Mouse (Mus musculus): ENCODE measurements around the gene Onecut3. TPM values are rescaled to one million over a fixed set of nuclear protein-coding genes. Genes with fewer than 3 reads are reported as not detected.

Onecut3 gene
- polyA plus RNA-seq, 1 experiment from 2014 or later: not detected

- DNase-seq (ENCODE audit: low spot score): no peak
Observed at GRCm38 (mm10) chr10:80552364-80552763, 57.7 kb downstream of the Onecut3 start.

- no peak for DNase-seq (ENCODE audit: low spot score)
Observed at GRCm38 (mm10) chr10:80553575-80553974, 58.9 kb downstream of the Onecut3 start.

- no peak for DNase-seq (ENCODE audit: low spot score)
Observed at GRCm38 (mm10) chr10:80553997-80554396, 59.4 kb downstream of the Onecut3 start.

GRCm38 (mm10) chr10:80557346-80557965 is 62.8 kb downstream of the Onecut3 start:
- peak; percentile 67 for DNase-seq (ENCODE audit: low spot score)

GRCm38 (mm10) chr10:80559431-80559830 is 64.8 kb downstream of the Onecut3 start:
- no peak for DNase-seq (ENCODE audit: low spot score)

GRCm38 (mm10) chr10:80560621-80561020 is 66.0 kb downstream of the Onecut3 start:
- no peak for DNase-seq (ENCODE audit: low spot score)

- DNase-seq (ENCODE audit: low spot score): peak; percentile 96
Observed at GRCm38 (mm10) chr10:80561116-80561944, 66.7 kb downstream of the Onecut3 start, which contains the start of gene Rexo1. Rexo1 (minus strand) TSS chr10:80561560.

- peak; percentile 89 for DNase-seq (ENCODE audit: low spot score)
Observed at GRCm38 (mm10) chr10:80566375-80567092, 71.9 kb downstream of the Onecut3 start.

Other genes starting within 250 kb of the Onecut3 start
- 319 and 339 TPM in 2 replicates for gene Ndufs7, start 245.7 kb upstream of the Onecut3 start, polyA plus RNA-seq (2015; fragmentation: Nextera tagmentation; extraction: Ambion mirVana)
- 5.5 and 5.9 TPM in 2 replicates for gene Gamt, start 233.8 kb upstream of the Onecut3 start, polyA plus RNA-seq (2015; fragmentation: Nextera tagmentation; extraction: Ambion mirVana)
- 48.9 and 56.1 TPM in 2 replicates for gene Dazap1, start 233.3 kb upstream of the Onecut3 start, polyA plus RNA-seq (2015; fragmentation: Nextera tagmentation; extraction: Ambion mirVana)
- 1,158 and 1,206 TPM in 2 replicates for gene Rps15, start 202.4 kb upstream of the Onecut3 start, polyA plus RNA-seq (2015; fragmentation: Nextera tagmentation; extraction: Ambion mirVana)
- 0.10 and 0.24 TPM in 2 replicates for gene Apc2, start 198.9 kb upstream of the Onecut3 start, polyA plus RNA-seq (2015; fragmentation: Nextera tagmentation; extraction: Ambion mirVana)
- 72.7 and 81.1 TPM in 2 replicates for gene 2310011J03Rik, start 174.3 kb upstream of the Onecut3 start, polyA plus RNA-seq (2015; fragmentation: Nextera tagmentation; extraction: Ambion mirVana)
- gene Pcsk4, start 165.3 kb upstream of the Onecut3 start, polyA plus RNA-seq (2015; fragmentation: Nextera tagmentation; extraction: Ambion mirVana): 4.4 and 4.6 TPM in 2 replicates
- 0.26 and 0.30 TPM in 2 replicates for gene Reep6, start 164.9 kb upstream of the Onecut3 start, polyA plus RNA-seq (2015; fragmentation: Nextera tagmentation; extraction: Ambion mirVana)
- gene Adamtsl5, start 146.4 kb upstream of the Onecut3 start, polyA plus RNA-seq (2015; fragmentation: Nextera tagmentation; extraction: Ambion mirVana): 1.0 and 1.1 TPM in 2 replicates
- 0.17 and 0.21 TPM in 2 replicates for gene Plk5, start 138.4 kb upstream of the Onecut3 start, polyA plus RNA-seq (2015; fragmentation: Nextera tagmentation; extraction: Ambion mirVana)
- gene Mex3d, start 107.2 kb upstream of the Onecut3 start, polyA plus RNA-seq (2015; fragmentation: Nextera tagmentation; extraction: Ambion mirVana): 3.2 and 4.7 TPM in 2 replicates
- gene Mbd3, start 95.3 kb upstream of the Onecut3 start, polyA plus RNA-seq (2015; fragmentation: Nextera tagmentation; extraction: Ambion mirVana): 151 and 166 TPM in 2 replicates
- gene Uqcr11, start 88.0 kb upstream of the Onecut3 start, polyA plus RNA-seq (2015; fragmentation: Nextera tagmentation; extraction: Ambion mirVana): 635 and 689 TPM in 2 replicates
- 89.7 and 96.8 TPM in 2 replicates for gene Tcf3, start 61.2 kb upstream of the Onecut3 start, polyA plus RNA-seq (2015; fragmentation: Nextera tagmentation; extraction: Ambion mirVana)
- gene Atp8b3, start 44.3 kb downstream of the Onecut3 start, polyA plus RNA-seq (2015; fragmentation: Nextera tagmentation; extraction: Ambion mirVana): not detected in 2 replicates
- gene Rexo1, start 66.7 kb downstream of the Onecut3 start, polyA plus RNA-seq (2015; fragmentation: Nextera tagmentation; extraction: Ambion mirVana): 24.1 and 25.5 TPM in 2 replicates
- 7.7 and 9.5 TPM in 2 replicates for gene Klf16, start 82.5 kb downstream of the Onecut3 start, polyA plus RNA-seq (2015; fragmentation: Nextera tagmentation; extraction: Ambion mirVana)
- gene Abhd17a, start 95.5 kb downstream of the Onecut3 start, polyA plus RNA-seq (2015; fragmentation: Nextera tagmentation; extraction: Ambion mirVana): 103 and 118 TPM in 2 replicates
- gene Scamp4, start 108.0 kb downstream of the Onecut3 start, polyA plus RNA-seq (2015; fragmentation: Nextera tagmentation; extraction: Ambion mirVana): 50.4 and 52.9 TPM in 2 replicates
- 6.9 and 10.2 TPM in 2 replicates for gene Adat3, start 108.0 kb downstream of the Onecut3 start, polyA plus RNA-seq (2015; fragmentation: Nextera tagmentation; extraction: Ambion mirVana)
- gene Gm49322, start 111.2 kb downstream of the Onecut3 start, polyA plus RNA-seq (2015; fragmentation: Nextera tagmentation; extraction: Ambion mirVana): 2.8 and 4.2 TPM in 2 replicates
- 153 and 160 TPM in 2 replicates for gene Csnk1g2, start 128.0 kb downstream of the Onecut3 start, polyA plus RNA-seq (2015; fragmentation: Nextera tagmentation; extraction: Ambion mirVana)
- gene Btbd2, start 162.2 kb downstream of the Onecut3 start, polyA plus RNA-seq (2015; fragmentation: Nextera tagmentation; extraction: Ambion mirVana): 31.6 and 31.9 TPM in 2 replicates
- 119 and 125 TPM in 2 replicates for gene Mknk2, start 183.3 kb downstream of the Onecut3 start, polyA plus RNA-seq (2015; fragmentation: Nextera tagmentation; extraction: Ambion mirVana)
- 107 and 114 TPM in 2 replicates for gene Mob3a, start 207.1 kb downstream of the Onecut3 start, polyA plus RNA-seq (2015; fragmentation: Nextera tagmentation; extraction: Ambion mirVana)
- 17.8 and 20.1 TPM in 2 replicates for gene Izumo4, start 207.3 kb downstream of the Onecut3 start, polyA plus RNA-seq (2015; fragmentation: Nextera tagmentation; extraction: Ambion mirVana)
- 48.0 and 54.8 TPM in 2 replicates for gene Ap3d1, start 247.4 kb downstream of the Onecut3 start, polyA plus RNA-seq (2015; fragmentation: Nextera tagmentation; extraction: Ambion mirVana)

All from thymus, postnatal 0 days (tissue).